Mouse (Mus musculus): Measurements from ENCODE around the gene Tmed5. TPM values are rescaled to one million over a fixed set of nuclear protein-coding genes. Genes with fewer than 3 reads are reported as not detected.

Tmed5 gene
- polyA plus RNA-seq, 1 experiment from 2014 or later, result 45.9 TPM

GRCm38 (mm10) chr5:108085440-108085839, 47.0 kb downstream of the Tmed5 start:
- ATAC-seq (ENCODE audit: insufficient number of reproducible peaks, low FRiP score, low TSS enrichment, low read depth), result no peak
- Histone ChIP-seq H3K27ac (no peak overlapping the region), H3K9me3 (no peaks in the 10 kb centered on the region), H3K4me2 (no peak overlapping the region), H3K27me3 (no peaks in the 10 kb centered on the region), H3K9ac (no peak overlapping the region), H3K36me3 (peaks cover 48% of the 10 kb centered on the region), H3K4me3 (no peak overlapping the region), H3K4me1 (no peaks in the 10 kb centered on the region)
- WGBS, result 86% methylated on average over 2 of the region's 2 CpGs

GRCm38 (mm10) chr5:108082380-108082779, 50.0 kb downstream of the Tmed5 start:
- no peak for ATAC-seq (ENCODE audit: insufficient number of reproducible peaks, low FRiP score, low TSS enrichment, low read depth)
- Histone ChIP-seq H3K4me3 (no peak overlapping the region), H3K27ac (no peak overlapping the region), H3K27me3 (no peaks in the 10 kb centered on the region), H3K36me3 (peaks cover 41% of the 10 kb centered on the region), H3K4me1 (no peaks in the 10 kb centered on the region), H3K9ac (no peak overlapping the region), H3K9me3 (no peaks in the 10 kb centered on the region), H3K4me2 (no peak overlapping the region)
- WGBS, result 36% methylated on average over 2 of the region's 2 CpGs

- Histone ChIP-seq H3K4me3 (no peak overlapping the region), H3K4me1 (no peaks in the 10 kb centered on the region), H3K9ac (no peak overlapping the region), H3K4me2 (no peak overlapping the region), H3K9me3 (no peaks in the 10 kb centered on the region), H3K36me3 (peaks cover 47% of the 10 kb centered on the region), H3K27me3 (no peaks in the 10 kb centered on the region), H3K27ac (no peak overlapping the region)
- ATAC-seq (ENCODE audit: insufficient number of reproducible peaks, low FRiP score, low TSS enrichment, low read depth), result no peak
These were observed 52.8 kb downstream of the Tmed5 start for GRCm38 (mm10) chr5:108079603-108080002.

- peaks cover 53% of the 10 kb centered on the region for H3K36me3 ChIP-seq
- ATAC-seq (ENCODE audit: insufficient number of reproducible peaks, low FRiP score, low TSS enrichment, low read depth), result no peak
These were observed 55.4 kb downstream of the Tmed5 start for GRCm38 (mm10) chr5:108076833-108077540.

GRCm38 (mm10) chr5:108076241-108076640, 56.2 kb downstream of the Tmed5 start:
- ATAC-seq (ENCODE audit: insufficient number of reproducible peaks, low FRiP score, low TSS enrichment, low read depth), result no peak
- peaks cover 57% of the 10 kb centered on the region for H3K36me3 ChIP-seq

More at GRCm38 (mm10) chr5:108076833-108077540, 55.4 kb downstream of the Tmed5 start:
- Histone ChIP-seq H3K4me3 (no peak overlapping the region), H3K27me3 (no peaks in the 10 kb centered on the region), H3K9ac (no peak overlapping the region), H3K27ac (no peak overlapping the region), H3K4me2 (no peak overlapping the region), H3K9me3 (no peaks in the 10 kb centered on the region), H3K4me1 (no peaks in the 10 kb centered on the region)
- 70% methylated on average over 6 of the region's 6 CpGs for WGBS

GRCm38 (mm10) chr5:108072301-108072700, 60.1 kb downstream of the Tmed5 start:
- Histone ChIP-seq H3K27ac (no peak overlapping the region), H3K36me3 (peaks cover 66% of the 10 kb centered on the region), H3K4me3 (no peak overlapping the region), H3K27me3 (no peaks in the 10 kb centered on the region), H3K9ac (no peak overlapping the region), H3K4me2 (no peak overlapping the region), H3K9me3 (no peaks in the 10 kb centered on the region), H3K4me1 (no peaks in the 10 kb centered on the region)
- no peak for ATAC-seq (ENCODE audit: insufficient number of reproducible peaks, low FRiP score, low TSS enrichment, low read depth)
- 94% methylated on average over 1 of the region's 1 CpGs for WGBS

More at GRCm38 (mm10) chr5:108076241-108076640, 56.2 kb downstream of the Tmed5 start:
- Histone ChIP-seq H3K4me2 (no peak overlapping the region), H3K4me1 (no peaks in the 10 kb centered on the region), H3K9me3 (no peaks in the 10 kb centered on the region), H3K27ac (no peak overlapping the region), H3K9ac (no peak overlapping the region), H3K27me3 (no peaks in the 10 kb centered on the region), H3K4me3 (no peak overlapping the region)

- peaks cover 17% of the 10 kb centered on the region; the same call in 1 of the 2 replicates for H3K36me3 ChIP-seq
- no peaks in the 10 kb centered on the region for H3K4me1 ChIP-seq
- H3K27ac ChIP-seq, result peak within 1 kb of the TSS; percentile 92
- peak within 1 kb of the TSS; percentile 63 for H3K4me2 ChIP-seq
- no peaks in the 10 kb centered on the region for H3K27me3 ChIP-seq
- under 1% methylated on average over 59 of the region's 59 CpGs for WGBS
- no peaks in the 10 kb centered on the region for H3K9me3 ChIP-seq
- H3K9ac ChIP-seq, result peak within 1 kb of the TSS; percentile 96
- H3K4me3 ChIP-seq, result peak within 1 kb of the TSS; percentile 72
- peak; percentile 90 for ATAC-seq (ENCODE audit: insufficient number of reproducible peaks, low FRiP score, low TSS enrichment, low read depth)
These were observed 66.7 kb downstream of the Tmed5 start, which contains the start of gene Mtf2 for GRCm38 (mm10) chr5:108065465-108066411. Gene Mtf2, plus strand, starts transcription at chr5:108065674.

- no peaks in the 10 kb centered on the region for H3K27me3 ChIP-seq
- H3K9me3 ChIP-seq, result no peaks in the 10 kb centered on the region
- H3K27ac ChIP-seq, result no peak overlapping the region
- no peak overlapping the region for H3K4me3 ChIP-seq
- ATAC-seq (ENCODE audit: insufficient number of reproducible peaks, low FRiP score, low TSS enrichment, low read depth), result no peak
- no peak overlapping the region for H3K9ac ChIP-seq
- 93% methylated on average over 9 of the region's 9 CpGs for WGBS
- H3K4me2 ChIP-seq, result no peak overlapping the region
- H3K36me3 ChIP-seq, result no peaks in the 10 kb centered on the region
- no peaks in the 10 kb centered on the region for H3K4me1 ChIP-seq
These were observed 72.0 kb downstream of the Tmed5 start for GRCm38 (mm10) chr5:108060413-108060812.

Other genes starting within 250 kb of the Tmed5 start
- 63.0 and 67.4 TPM in 2 replicates for gene Rpl5, start 232.1 kb downstream of the Tmed5 start, polyA plus RNA-seq (2015; fragmentation: Nextera tagmentation; extraction: Ambion mirVana)
- gene Fam69a, start 145.5 kb downstream of the Tmed5 start, polyA plus RNA-seq (2015; fragmentation: Nextera tagmentation; extraction: Ambion mirVana), result 27.9 and 31.8 TPM in 2 replicates
- gene Mtf2, start 66.9 kb downstream of the Tmed5 start, polyA plus RNA-seq (2015; fragmentation: Nextera tagmentation; extraction: Ambion mirVana), result 84.6 and 89.6 TPM in 2 replicates
- gene Ccdc18, start 255 bp upstream of the Tmed5 start, polyA plus RNA-seq (2015; fragmentation: Nextera tagmentation; extraction: Ambion mirVana), result 8.1 and 8.5 TPM in 2 replicates
- 45.1 and 47.4 TPM in 2 replicates for gene Dr1, start 136.3 kb upstream of the Tmed5 start, polyA plus RNA-seq (2015; fragmentation: Nextera tagmentation; extraction: Ambion mirVana)
- gene Pigg, start 180.0 kb upstream of the Tmed5 start, polyA plus RNA-seq (2015; fragmentation: Nextera tagmentation; extraction: Ambion mirVana), result 6.7 and 7.0 TPM in 2 replicates
- gene Gm42517, start 235.3 kb upstream of the Tmed5 start, polyA plus RNA-seq (2015; fragmentation: Nextera tagmentation; extraction: Ambion mirVana), result 0.15 TPM in 2 replicates